20 mouse cellular contexts compared by ENCODE assay signal in the genomic region with DNA sequence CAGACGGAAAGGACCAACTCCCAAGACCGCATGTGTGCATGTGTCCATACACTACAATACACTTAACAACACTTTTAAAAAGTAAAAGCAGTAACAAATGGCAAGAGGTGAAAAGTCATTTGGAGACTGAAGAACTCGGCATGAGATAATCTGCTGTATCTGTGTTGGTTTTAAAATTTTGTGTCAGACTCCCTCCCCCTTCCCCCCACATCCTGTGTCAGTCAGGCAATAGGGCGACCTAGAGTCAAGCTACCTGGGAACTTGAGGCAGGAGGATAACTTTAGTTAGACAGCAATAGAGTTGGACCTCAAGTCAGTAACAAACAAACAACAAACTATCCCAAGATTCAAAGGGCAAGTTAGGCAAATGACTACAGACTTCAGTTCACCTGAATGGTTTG. TPM values are rescaled to one million over a fixed set of nuclear protein-coding genes. Genes with fewer than 3 reads are reported as not detected.
DNase-seq lines count a peak whose midpoint lies in the region; ATAC-seq and TF ChIP-seq lines count a peak whose summit lies in the region.
"Had no signal": no experiment of that assay in that cellular context is flagged by ENCODE, and none has a peak within 500 bp of the region (broad histone marks: within the 10 kb centered on the region; RNA-seq: fewer than 3 reads in every experiment).

No protein-coding gene starts in this region.

- TF ChIP-seq EP300 in ES-Bruce4 (IDR thresholded peaks at IDR 0.05; ENCODE audit: insufficient read depth, low read depth, low read length): no peak

- no peaks in the 10 kb centered on the region for H3K4me1 ChIP-seq in thymus, adult 2 months (replicated peaks; ENCODE audit: control insufficient read depth, insufficient read depth, low read length)
- peaks cover 8% of the 10 kb centered on the region for H3K4me1 ChIP-seq in ES-Bruce4 (ENCODE audit: control insufficient read depth, insufficient read depth, low read length)
- no peaks in the 10 kb centered on the region for H3K4me1 ChIP-seq in midbrain, embryonic 14.5 days (ENCODE audit: control insufficient read depth, insufficient read depth, low read length)
- H3K4me1 ChIP-seq: embryonic facial prominence, embryonic 10.5 days; forebrain, embryonic 13.5 days; hindbrain, embryonic 13.5 days had no signal

- 62% methylated on average over 4 of the region's 4 CpGs for WGBS in thymus, adult 2 months
- WGBS in midbrain, embryonic 14.5 days: 92% methylated on average over 4 of the region's 4 CpGs

- peak overlapping the region; percentile 18; the same call in 1 of the 2 replicates for H3K9ac ChIP-seq in ES-Bruce4 (ENCODE audit: low read depth, poor library complexity, severe bottlenecking)
- H3K9ac ChIP-seq in midbrain, embryonic 14.5 days (replicated peaks; ENCODE audit: low read length): no peak overlapping the region
- H3K9ac ChIP-seq: forebrain, embryonic 13.5 days; forebrain, postnatal 0 days; heart, embryonic 13.5 days; hindbrain, embryonic 13.5 days had no signal

- no peak overlapping the region for H3K4me2 ChIP-seq in midbrain, embryonic 14.5 days (ENCODE audit: low read length)
- H3K4me2 ChIP-seq: forebrain, embryonic 13.5 days; heart, embryonic 13.5 days; hindbrain, embryonic 13.5 days had no signal

- H3K27me3 ChIP-seq in thymus, adult 2 months (ENCODE audit: control insufficient read depth, insufficient read depth, low read length): no peaks in the 10 kb centered on the region
- no peaks in the 10 kb centered on the region for H3K27me3 ChIP-seq in ES-Bruce4 (ENCODE audit: control insufficient read depth, insufficient read depth, low read length, poor library complexity, severe bottlenecking)
- H3K27me3 ChIP-seq in midbrain, embryonic 14.5 days (ENCODE audit: control insufficient read depth, insufficient read depth, low read length): no peaks in the 10 kb centered on the region
- H3K27me3 ChIP-seq: forebrain, embryonic 13.5 days; heart, embryonic 13.5 days; hindbrain, embryonic 13.5 days had no signal

- H3K4me3 ChIP-seq in thymus, adult 2 months (ENCODE audit: control insufficient read depth, insufficient read depth, low read length): no peak overlapping the region
- no peak overlapping the region for H3K4me3 ChIP-seq in ES-Bruce4 (ENCODE audit: low read depth, low read length)
- H3K4me3 ChIP-seq in midbrain, embryonic 14.5 days (replicated peaks; ENCODE audit: low read depth, low read length): no peak overlapping the region
- H3K4me3 ChIP-seq: embryonic facial prominence, embryonic 10.5 days; forebrain, embryonic 13.5 days; heart, embryonic 13.5 days; hindbrain, embryonic 13.5 days had no signal

- no peaks in the 10 kb centered on the region for H3K36me3 ChIP-seq in thymus, adult 2 months (ENCODE audit: control insufficient read depth, insufficient read depth, low read length)
- H3K36me3 ChIP-seq in ES-Bruce4 (ENCODE audit: control insufficient read depth, insufficient read depth, low read length, poor library complexity, severe bottlenecking): peaks cover 8% of the 10 kb centered on the region
- H3K36me3 ChIP-seq in midbrain, embryonic 14.5 days (ENCODE audit: control insufficient read depth, insufficient read depth, low read length): peaks cover 31% of the 10 kb centered on the region

- TF ChIP-seq POLR2A in thymus, adult 2 months (IDR thresholded peaks at IDR 0.05; ENCODE audit: control insufficient read depth, extremely low read depth, insufficient read depth, low read length, poor library complexity): no peak
- no peak for TF ChIP-seq POLR2A in ES-Bruce4 (IDR thresholded peaks at IDR 0.05; ENCODE audit: insufficient read depth, low read length)

- no peaks in the 10 kb centered on the region for H3K9me3 ChIP-seq in ES-Bruce4 (replicated peaks; ENCODE audit: control insufficient read depth, insufficient read depth, low read length, poor library complexity, severe bottlenecking)
- H3K9me3 ChIP-seq in midbrain, embryonic 14.5 days (ENCODE audit: control insufficient read depth, low read length): no peaks in the 10 kb centered on the region
- H3K9me3 ChIP-seq: embryonic facial prominence, embryonic 10.5 days; forebrain, embryonic 13.5 days; heart, embryonic 13.5 days; hindbrain, embryonic 13.5 days had no signal

- H3K27ac ChIP-seq in thymus, adult 2 months (ENCODE audit: control insufficient read depth, insufficient read depth, low read length): no peak overlapping the region
- peak overlapping the region; percentile 45; the same call in 1 of the 2 replicates for H3K27ac ChIP-seq in ES-Bruce4 (ENCODE audit: insufficient read depth, low read length)
- H3K27ac ChIP-seq in midbrain, embryonic 14.5 days (replicated peaks; ENCODE audit: low read depth, low read length): no peak overlapping the region
- H3K27ac ChIP-seq: embryonic facial prominence, embryonic 10.5 days; forebrain, embryonic 13.5 days; heart, embryonic 13.5 days; hindbrain, embryonic 13.5 days; hindbrain, postnatal 0 days had no signal

- peak; percentile 78 for ATAC-seq in inflammation-experienced regulatory T-cells, adult 6 months
- ATAC-seq in midbrain, embryonic 14.5 days (ENCODE audit: low FRiP score, low TSS enrichment): no peak
- ATAC-seq: forebrain, embryonic 13.5 days; hindbrain, postnatal 0 days had no signal

- no peak for TF ChIP-seq CTCF in thymus, adult 2 months (IDR thresholded peaks at IDR 0.05; ENCODE audit: borderline replicate concordance, control insufficient read depth, extremely low read depth, insufficient read depth, low read length, poor library complexity)
- TF ChIP-seq CTCF in ES-Bruce4 (IDR thresholded peaks at IDR 0.05; ENCODE audit: low read depth, low read length): no peak

- peak; percentile 16 for DNase-seq in thymus, adult 2 months
- no peak for DNase-seq in thymus, adult 18-20 months
- DNase-seq in CD4-positive helper T cell, adult 2 months (ENCODE audit: low read depth, low spot score): peak; percentile 31
- no peak for DNase-seq in urinary bladder, postnatal 10 days (ENCODE audit: low spot score)
- DNase-seq in midbrain, embryonic 14.5 days: no peak
- DNase-seq: adrenal gland, adult 2 months; adrenal gland, postnatal 25 days; cerebellum, adult 2 months; cerebellum, postnatal 10 days; forebrain, postnatal 0 days; gastrocnemius, postnatal 36 days; heart, adult 11 months; heart, postnatal 4 days had no signal

RNA-seq across cellular contexts. Expression of a gene that starts 34.6 kb away (rescaled TPM):
- polyA plus RNA-seq in thymus, adult 2 months (2012; rRNA removed): 13.0 and 16.2 TPM in 2 replicates
- 59.1 and 62.6 TPM in 2 replicates for polyA plus RNA-seq in ES-Bruce4 (2011; ENCODE audit: insufficient read depth, insufficient read length, low read depth, missing spikeins)
- 10 to 100 TPM; 32.8 to 63.9 (median 50.7) TPM for polyA plus RNA-seq in inflammation-experienced regulatory T-cells, adult 6 months (2017; shearing (Covaris generic))
- 25.6 and 27.3 TPM in 2 replicates for polyA plus RNA-seq in midbrain, embryonic 14.5 days (2014; fragmentation: Nextera tagmentation; extraction: Ambion mirVana)

Comparison
In these comparisons a context has a peak if more than half of its experiments do, and no peak if none do; other contexts are left out.
1. DNase-seq: peak in thymus, adult 2 months (single experiment) and CD4-positive helper T cell, adult 2 months (single experiment); none in thymus, adult 18-20 months (0 of 2), urinary bladder, postnatal 10 days (single experiment) and midbrain, embryonic 14.5 days (single experiment).